Mouse (Mus musculus): Measurements from ENCODE around the gene Alpi.

Alpi gene

GRCm38 (mm10) chr1:87059042-87059665, 42.3 kb downstream of the Alpi start:
- no peak for DNase-seq (ENCODE audit: low read depth, low spot score)

- DNase-seq (ENCODE audit: low read depth, low spot score): no peak
These were observed 44.3 kb downstream of the Alpi start for GRCm38 (mm10) chr1:87057075-87057474.

DNA sequence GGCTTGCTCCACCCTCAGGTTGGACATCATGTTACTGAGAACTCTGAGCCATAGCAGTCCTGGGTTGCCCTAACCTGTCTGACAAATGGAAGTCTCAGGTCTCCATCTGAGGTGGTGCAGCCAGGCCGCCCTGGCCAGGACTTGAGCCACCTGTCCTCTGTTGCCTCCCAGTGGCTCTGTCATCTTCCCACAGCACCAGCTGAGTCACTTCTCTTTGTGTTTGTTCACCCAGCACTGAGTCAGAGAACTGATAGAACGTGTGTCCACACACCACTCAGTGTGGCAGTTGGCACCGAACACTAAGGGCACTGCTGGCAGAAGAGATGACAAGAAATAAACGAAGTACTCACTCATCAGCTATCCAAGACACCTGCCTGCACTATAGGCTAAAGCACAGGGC, 50.0 kb downstream of the Alpi start:
- DNase-seq (ENCODE audit: low read depth, low spot score): no peak

DNA sequence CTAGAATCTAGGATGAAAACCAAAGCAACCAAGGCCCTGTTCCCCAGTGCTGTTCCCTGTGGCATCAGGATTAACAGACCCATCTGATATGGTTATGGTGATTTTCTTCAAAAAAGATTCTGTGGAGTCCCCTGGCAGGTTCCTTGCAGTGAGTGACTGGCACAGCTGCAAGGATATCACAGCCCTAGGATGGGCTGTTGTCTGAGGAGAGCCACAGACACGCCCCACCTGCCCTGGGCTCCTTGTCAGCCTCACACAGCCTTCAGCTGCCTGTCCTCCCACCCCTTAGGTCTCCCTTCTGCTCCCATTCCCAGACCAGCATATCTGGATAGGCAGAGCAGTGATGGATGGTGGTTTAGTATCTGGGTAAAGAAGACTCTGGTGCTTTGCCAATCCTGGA, 50.7 kb downstream of the Alpi start:
- no peak for DNase-seq (ENCODE audit: low read depth, low spot score)

GRCm38 (mm10) chr1:87050072-87050471, 51.3 kb downstream of the Alpi start:
- no peak for DNase-seq (ENCODE audit: low read depth, low spot score)

All from A20 (cell line).